In the genomic region with DNA sequence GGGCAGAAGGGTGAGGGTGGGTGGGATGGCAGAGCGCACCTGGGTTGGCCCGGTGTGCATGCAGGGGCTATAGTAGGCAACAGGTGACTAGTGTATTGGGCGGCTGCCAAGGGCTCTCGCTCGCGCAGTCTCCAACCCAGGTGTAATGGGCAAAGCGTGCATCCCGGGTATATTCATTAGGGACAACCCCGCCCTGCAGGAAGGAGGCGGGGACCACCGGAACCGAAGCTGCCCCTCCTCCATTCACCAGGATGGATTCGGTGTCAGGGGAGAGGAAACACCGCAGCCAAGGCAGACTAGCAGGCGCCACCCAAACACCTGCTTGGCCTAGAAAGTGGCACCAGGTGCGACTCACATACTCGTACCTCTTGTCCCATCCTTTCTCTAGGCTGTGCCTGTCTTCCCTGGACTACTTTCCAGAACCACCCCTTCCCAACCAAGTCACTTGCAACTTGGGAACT, we compare ENCODE assay signal across 7 mouse cellular contexts. TPM values are rescaled to one million over a fixed set of nuclear protein-coding genes. Genes with fewer than 3 reads are reported as not detected.
DNase-seq lines count a peak whose midpoint lies in the region; ATAC-seq and TF ChIP-seq lines count a peak whose summit lies in the region.

No protein-coding gene starts in this region.

- WGBS in forebrain, embryonic 11.5 days: 1% methylated on average over 17 of the region's 17 CpGs
- 2% methylated on average over 17 of the region's 17 CpGs for WGBS in hindbrain, embryonic 13.5 days
- 2% methylated on average over 17 of the region's 17 CpGs for WGBS in limb, embryonic 11.5 days
- WGBS in midbrain, embryonic 12.5 days: 5% methylated on average over 15 of the region's 17 CpGs
- 20% methylated on average over 17 of the region's 17 CpGs for WGBS in thymus, adult 2 months

- TF ChIP-seq RAD21 in MEL (IDR thresholded peaks at IDR 0.05; ENCODE audit: low read depth, low read length): no peak

- H3K27me3 ChIP-seq in MEL (ENCODE audit: control insufficient read depth in 1 of 2, insufficient read depth in 2 of 2, low read length in 2 of 2): no peaks in the 10 kb centered on the region
- H3K27me3 ChIP-seq in forebrain, embryonic 11.5 days (ENCODE audit: control insufficient read depth, insufficient read depth, low read length): peaks cover 5% of the 10 kb centered on the region
- peaks cover 6% of the 10 kb centered on the region; the same call in 1 of the 2 replicates for H3K27me3 ChIP-seq in hindbrain, embryonic 13.5 days
- no peaks in the 10 kb centered on the region for H3K27me3 ChIP-seq in limb, embryonic 11.5 days (ENCODE audit: control insufficient read depth, insufficient read depth, low read length)
- peaks cover 6% of the 10 kb centered on the region; the same call in 1 of the 2 replicates for H3K27me3 ChIP-seq in midbrain, embryonic 12.5 days
- H3K27me3 ChIP-seq in thymus, adult 2 months (ENCODE audit: control insufficient read depth, insufficient read depth, low read length): no peaks in the 10 kb centered on the region; the same call in 1 of the 2 replicates

- peak overlapping the region; percentile 55 for H3K4me2 ChIP-seq in forebrain, embryonic 11.5 days (ENCODE audit: low read depth, low read length, severe bottlenecking)
- peak overlapping the region; percentile 66 for H3K4me2 ChIP-seq in hindbrain, embryonic 13.5 days
- peak overlapping the region; percentile 67 for H3K4me2 ChIP-seq in limb, embryonic 11.5 days (ENCODE audit: low read depth, severe bottlenecking)
- H3K4me2 ChIP-seq in midbrain, embryonic 12.5 days (replicated peaks): peak overlapping the region; percentile 57

- H3K9ac ChIP-seq in MEL (ENCODE audit: control insufficient read depth, low read depth, low read length, poor library complexity, severe bottlenecking): no peak overlapping the region; the same call in 1 of the 2 replicates
- H3K9ac ChIP-seq in forebrain, embryonic 11.5 days (ENCODE audit: low read length): no peak overlapping the region
- peak overlapping the region; percentile 66 for H3K9ac ChIP-seq in hindbrain, embryonic 13.5 days
- H3K9ac ChIP-seq in limb, embryonic 11.5 days (ENCODE audit: low read length): peak overlapping the region; percentile 48
- peak overlapping the region; percentile 21 for H3K9ac ChIP-seq in midbrain, embryonic 12.5 days (replicated peaks)

- no peak for TF ChIP-seq POLR2A in MEL (IDR thresholded peaks at IDR 0.05; ENCODE audit: control insufficient read depth in 1 of 2, insufficient read depth in 1 of 2, low read depth in 1 of 2, low read length in 2 of 2, poor library complexity in 1 of 2)
- TF ChIP-seq POLR2A in thymus, adult 2 months (IDR thresholded peaks at IDR 0.05; ENCODE audit: control insufficient read depth, extremely low read depth, insufficient read depth, low read length, poor library complexity): no peak

- ATAC-seq in forebrain, embryonic 11.5 days (replicated peaks; ENCODE audit: low FRiP score): no peak
- no peak for ATAC-seq in hindbrain, embryonic 13.5 days (ENCODE audit: low FRiP score)
- peak; percentile 19; the same call in 1 of the 2 replicates for ATAC-seq in limb, embryonic 11.5 days (ENCODE audit: insufficient number of reproducible peaks, low FRiP score, low TSS enrichment, low read depth)
- ATAC-seq in midbrain, embryonic 12.5 days (ENCODE audit: low FRiP score, low read depth): peak; percentile 0

- no peaks in the 10 kb centered on the region for H3K36me3 ChIP-seq in MEL (ENCODE audit: control insufficient read depth in 1 of 2, insufficient read depth in 2 of 2, low read length in 2 of 2)
- no peaks in the 10 kb centered on the region for H3K36me3 ChIP-seq in forebrain, embryonic 11.5 days (ENCODE audit: control insufficient read depth, insufficient read depth, low read length)
- no peaks in the 10 kb centered on the region for H3K36me3 ChIP-seq in hindbrain, embryonic 13.5 days
- no peaks in the 10 kb centered on the region for H3K36me3 ChIP-seq in limb, embryonic 11.5 days (ENCODE audit: control insufficient read depth, insufficient read depth, low read length)
- no peaks in the 10 kb centered on the region for H3K36me3 ChIP-seq in midbrain, embryonic 12.5 days
- H3K36me3 ChIP-seq in thymus, adult 2 months (ENCODE audit: control insufficient read depth, insufficient read depth, low read length): no peaks in the 10 kb centered on the region

- TF ChIP-seq EP300 in MEL (IDR thresholded peaks at IDR 0.05; ENCODE audit: low read depth in 1 of 2, low read length in 2 of 2): no peak

- no peaks in the 10 kb centered on the region; a peak in 1 of 4 replicates for H3K4me1 ChIP-seq in MEL (ENCODE audit: control insufficient read depth in 1 of 2, insufficient read depth in 2 of 2, low read length in 2 of 2)
- H3K4me1 ChIP-seq in forebrain, embryonic 11.5 days (replicated peaks; ENCODE audit: control insufficient read depth, insufficient read depth, low read length): peaks cover 23% of the 10 kb centered on the region; the same call in 1 of the 2 replicates
- peaks cover 41% of the 10 kb centered on the region for H3K4me1 ChIP-seq in hindbrain, embryonic 13.5 days (replicated peaks)
- H3K4me1 ChIP-seq in limb, embryonic 11.5 days (ENCODE audit: control insufficient read depth, insufficient read depth, low read length): peaks cover 20% of the 10 kb centered on the region
- H3K4me1 ChIP-seq in midbrain, embryonic 12.5 days: peaks cover 32% of the 10 kb centered on the region
- H3K4me1 ChIP-seq in thymus, adult 2 months (replicated peaks; ENCODE audit: control insufficient read depth, insufficient read depth, low read length): peaks cover 21% of the 10 kb centered on the region

- no peaks in the 10 kb centered on the region for H3K9me3 ChIP-seq in MEL (replicated peaks; ENCODE audit: insufficient read depth, low read length)
- no peaks in the 10 kb centered on the region for H3K9me3 ChIP-seq in forebrain, embryonic 11.5 days (ENCODE audit: control insufficient read depth, low read length)
- H3K9me3 ChIP-seq in hindbrain, embryonic 13.5 days: no peaks in the 10 kb centered on the region
- no peaks in the 10 kb centered on the region for H3K9me3 ChIP-seq in limb, embryonic 11.5 days (ENCODE audit: control insufficient read depth, low read length)
- no peaks in the 10 kb centered on the region for H3K9me3 ChIP-seq in midbrain, embryonic 12.5 days

- TF ChIP-seq CTCF in MEL (IDR thresholded peaks at IDR 0.05 in 2 of 3, conservative IDR thresholded peaks at IDR 0.05 in 1 of 3; ENCODE audit: control insufficient read depth in 1 of 3, insufficient read depth in 1 of 3, low read depth in 2 of 3, low read length in 3 of 3, poor library complexity in 1 of 3, severe bottlenecking in 1 of 3): no peak
- no peak for TF ChIP-seq CTCF in thymus, adult 2 months (IDR thresholded peaks at IDR 0.05; ENCODE audit: borderline replicate concordance, control insufficient read depth, extremely low read depth, insufficient read depth, low read length, poor library complexity)

- peaks cover 12% of the 10 kb centered on the region for H3K79me2 ChIP-seq in MEL (ENCODE audit: control insufficient read depth, insufficient read depth, low read length, poor library complexity)

- no peak overlapping the region; a peak in 1 of 4 replicates for H3K4me3 ChIP-seq in MEL (ENCODE audit: control insufficient read depth in 1 of 2, insufficient read depth in 1 of 2, low read depth in 2 of 2, low read length in 2 of 2)
- H3K4me3 ChIP-seq in forebrain, embryonic 11.5 days (ENCODE audit: low read depth, low read length): peak overlapping the region; percentile 23
- peak overlapping the region; percentile 40 for H3K4me3 ChIP-seq in hindbrain, embryonic 13.5 days
- H3K4me3 ChIP-seq in limb, embryonic 11.5 days (ENCODE audit: low read depth, low read length): peak overlapping the region; percentile 34
- H3K4me3 ChIP-seq in midbrain, embryonic 12.5 days: peak overlapping the region; percentile 39
- peak overlapping the region; percentile 33 for H3K4me3 ChIP-seq in thymus, adult 2 months (ENCODE audit: control insufficient read depth, insufficient read depth, low read length)

- H3K27ac ChIP-seq in MEL (ENCODE audit: control insufficient read depth, low read depth, low read length): no peak overlapping the region
- no peak overlapping the region for H3K27ac ChIP-seq in forebrain, embryonic 11.5 days (ENCODE audit: low read depth, low read length)
- 0 out of 2 replicates have a peak overlapping the region, but pooled peaks have one; percentile 35 for H3K27ac ChIP-seq in hindbrain, embryonic 13.5 days
- H3K27ac ChIP-seq in limb, embryonic 11.5 days (replicated peaks; ENCODE audit: low read depth, low read length): peak overlapping the region; percentile 52
- no peak overlapping the region for H3K27ac ChIP-seq in midbrain, embryonic 12.5 days (replicated peaks)
- H3K27ac ChIP-seq in thymus, adult 2 months (ENCODE audit: control insufficient read depth, insufficient read depth, low read length): no peak overlapping the region

- peak; percentile 25 for DNase-seq in MEL (ENCODE audit: low read depth, low spot score)
- DNase-seq in adrenal gland, postnatal 36 days: peak; percentile 84 to 87
- peak; percentile 71 for DNase-seq in forebrain, embryonic 11.5 days (ENCODE audit: low spot score)
- DNase-seq in limb, embryonic 11.5 days (ENCODE audit: low spot score): peak; percentile 80
- peak; percentile 59 for DNase-seq in thymus, adult 2 months

TF ChIP-seq in MEL, 35 proteins besides CTCF, POLR2A, EP300 and RAD21:
- TF ChIP-seq MEF2A (IDR thresholded peaks at IDR 0.05; ENCODE audit: extremely low read depth, insufficient replicate concordance, low read depth, low read length, poor library complexity, severe bottlenecking): no peak
- no peak for TF ChIP-seq TCF12 (IDR thresholded peaks at IDR 0.05; ENCODE audit: low read depth, low read length)
- peak; percentile 53; the same call in 1 of the 2 replicates for TF ChIP-seq POLR2AphosphoS2 (IDR thresholded peaks at IDR 0.05; ENCODE audit: low read length)

RNA-seq across cellular contexts. Expression of a gene that starts 4.2 kb away (rescaled TPM):
- total RNA-seq in MEL (2012; rRNA removed): 9.1 and 10.4 TPM in 2 replicates
- 1 to 10 TPM in 1 of 2 experiments, not detected in 1; 5.8 TPM for polyA plus RNA-seq in MEL (2012; ENCODE audit: insufficient read depth in 1 of 2, insufficient read length in 2 of 2, low read depth in 1 of 2, low replicate concordance in 2 of 2, missing spikeins in 1 of 2)
- total RNA-seq in adrenal gland, postnatal 36 days (2021): 100 to 1,000 TPM; 247 to 491 TPM
- 188 and 198 TPM in 2 replicates for polyA plus RNA-seq in forebrain, embryonic 11.5 days (2014; fragmentation: Nextera tagmentation; extraction: Ambion mirVana)
- 276 and 296 TPM in 2 replicates for polyA plus RNA-seq in hindbrain, embryonic 13.5 days (2015; fragmentation: Nextera tagmentation; extraction: Ambion mirVana)
- polyA plus RNA-seq in limb, embryonic 11.5 days (2014; fragmentation: Nextera tagmentation; extraction: Ambion mirVana): 384 and 406 TPM in 2 replicates
- polyA plus RNA-seq in midbrain, embryonic 12.5 days (2016; fragmentation: Nextera tagmentation; extraction: Ambion mirVana): 249 and 276 TPM in 2 replicates
- 114 and 118 TPM in 2 replicates for polyA plus RNA-seq in thymus, adult 2 months (2012; rRNA removed)

Comparison
In these comparisons a context has a peak if more than half of its experiments do, and no peak if none do; other contexts are left out.
1. DNase-seq: peak in every context shown above with its lines; median percentile 86 in adrenal gland, postnatal 36 days; 80 in limb, embryonic 11.5 days; 71 in forebrain, embryonic 11.5 days; 59 in thymus, adult 2 months; 25 in MEL.
2. H3K27ac ChIP-seq: peak in hindbrain, embryonic 13.5 days (single experiment) and limb, embryonic 11.5 days (single experiment); none in MEL (single experiment), forebrain, embryonic 11.5 days (single experiment), midbrain, embryonic 12.5 days (single experiment) and thymus, adult 2 months (single experiment).
3. H3K4me3 ChIP-seq: peak in forebrain, embryonic 11.5 days (single experiment), hindbrain, embryonic 13.5 days (single experiment), limb, embryonic 11.5 days (single experiment), midbrain, embryonic 12.5 days (single experiment) and thymus, adult 2 months (single experiment); none in MEL (0 of 2).
4. H3K9ac ChIP-seq: peak in hindbrain, embryonic 13.5 days (single experiment), limb, embryonic 11.5 days (single experiment) and midbrain, embryonic 12.5 days (single experiment); none in MEL (single experiment) and forebrain, embryonic 11.5 days (single experiment).
5. ATAC-seq: peak in limb, embryonic 11.5 days (single experiment) and midbrain, embryonic 12.5 days (single experiment); none in forebrain, embryonic 11.5 days (single experiment) and hindbrain, embryonic 13.5 days (single experiment).
6. RNA of a gene that starts 4.2 kb away (polyA plus RNA-seq): 384 to 406 TPM in limb, embryonic 11.5 days, 276 to 296 TPM in hindbrain, embryonic 13.5 days, 249 to 276 TPM in midbrain, embryonic 12.5 days, 188 to 198 TPM in forebrain, embryonic 11.5 days and 114 to 118 TPM in thymus, adult 2 months; 5.8 TPM in MEL; every median in the first group is over 10 times any median in the second.
7. Peak in every context shown above with its lines, with median percentiles within 50 percentile points of each other: H3K4me2 ChIP-seq.